Mouse (Mus musculus) hindbrain, postnatal 0 days (tissue): Measurements from ENCODE around the gene Mrpl42. TPM values are rescaled to one million over a fixed set of nuclear protein-coding genes. Genes with fewer than 3 reads are reported as not detected.
"Not testable (repeated sequence)": the region's sequence is repeated elsewhere in the genome, so short reads cannot be mapped to it uniquely, and the experiment has no call there.

Experiments used
- ATAC-seq: fragments of 200-750 bp; cut with Nextera tagmentation; 2 replicates; pipeline ENCODE4 v1.8.0; 2017; ENCODE audit warnings: mild to moderate bottlenecking, moderate TSS enrichment, moderate library complexity
- DNase-seq: peaks from one replicate; pipeline ENCODE4 v3.0.0-alpha.2; 2015; ENCODE audit warnings: low spot score
- H3K27ac ChIP-seq: fragments of 300-500 bp; sonication (generic); 2 replicates; pipeline ENCODE4 v1.5.1; 2014; ENCODE audit warnings: mild to moderate bottlenecking
- H3K27me3 ChIP-seq: fragments of 300-500 bp; sonication (generic); 2 replicates; pipeline ENCODE4 v1.6.1; 2014; ENCODE audit warnings: low read length, mixed read lengths; ENCODE audit not compliant: insufficient read depth
- H3K36me3 ChIP-seq: fragments of 300-500 bp; sonication (generic); 2 replicates; pipeline ENCODE4 v1.6.1; 2014; ENCODE audit warnings: low read length, mixed read lengths; ENCODE audit not compliant: insufficient read depth
- H3K4me1 ChIP-seq: fragments of 300-500 bp; sonication (generic); 2 replicates; pipeline ENCODE4 v1.6.1; 2014; ENCODE audit warnings: antibody characterized with exemption, low read length, mixed read lengths; ENCODE audit not compliant: insufficient read depth
- H3K4me2 ChIP-seq: fragments of 300-500 bp; sonication (generic); 2 replicates; pipeline ENCODE4 v1.6.1; 2014; ENCODE audit warnings: low read depth, mild to moderate bottlenecking, low read length, moderate library complexity, mixed read lengths
- H3K4me3 ChIP-seq: fragments of 300-500 bp; sonication (generic); 2 replicates; pipeline ENCODE4 v1.5.1; 2014; ENCODE audit warnings: low read length
- H3K9ac ChIP-seq: fragments of 300-500 bp; sonication (generic); replicated peaks from 2 replicates; pipeline ENCODE4 v1.6.1; 2014; ENCODE audit warnings: mild to moderate bottlenecking, low read length, moderate library complexity, mixed read lengths
- H3K9me3 ChIP-seq: fragments of 300-500 bp; sonication (generic); 2 replicates; pipeline ENCODE4 v1.6.1; 2016; ENCODE audit warnings: low read length, mixed read lengths
- CTCF ChIP-seq: IDR thresholded peaks from 2 replicates; pipeline ENCODE4 v1.5.1; 2016; ENCODE audit warnings: antibody characterized with exemption, control low read depth, low read depth
- WGBS: fragments of 180-500 bp; shearing (Covaris S2); extraction: QIAGEN DNeasy Blood & Tissue Kit; methylation state at CpG from one replicate; pipeline ENCODE4 v1.1.7; 2014; 5-methylcytosine and 5-hydroxymethylcytosine counted together
- polyA plus RNA-seq: library from polyadenylated mRNA; unstranded; fragments of >200 nt; fragmentation: Nextera tagmentation; extraction: Ambion mirVana; gene quantifications from 2 replicates; pipeline ENCODE4 v1.2.1, GENCODE M21; 2015
- total RNA-seq: library from RNA; depleted of rRNA; stranded (reverse); fragments of >200 nt; gene quantifications from 2 replicates; pipeline ENCODE4 v1.2.3, GENCODE M21; 2014; rRNA removed

The Mrpl42 gene
- total RNA-seq = 126 and 146 TPM in 2 replicates
- polyA plus RNA-seq = 277 and 289 TPM in 2 replicates

DNA sequence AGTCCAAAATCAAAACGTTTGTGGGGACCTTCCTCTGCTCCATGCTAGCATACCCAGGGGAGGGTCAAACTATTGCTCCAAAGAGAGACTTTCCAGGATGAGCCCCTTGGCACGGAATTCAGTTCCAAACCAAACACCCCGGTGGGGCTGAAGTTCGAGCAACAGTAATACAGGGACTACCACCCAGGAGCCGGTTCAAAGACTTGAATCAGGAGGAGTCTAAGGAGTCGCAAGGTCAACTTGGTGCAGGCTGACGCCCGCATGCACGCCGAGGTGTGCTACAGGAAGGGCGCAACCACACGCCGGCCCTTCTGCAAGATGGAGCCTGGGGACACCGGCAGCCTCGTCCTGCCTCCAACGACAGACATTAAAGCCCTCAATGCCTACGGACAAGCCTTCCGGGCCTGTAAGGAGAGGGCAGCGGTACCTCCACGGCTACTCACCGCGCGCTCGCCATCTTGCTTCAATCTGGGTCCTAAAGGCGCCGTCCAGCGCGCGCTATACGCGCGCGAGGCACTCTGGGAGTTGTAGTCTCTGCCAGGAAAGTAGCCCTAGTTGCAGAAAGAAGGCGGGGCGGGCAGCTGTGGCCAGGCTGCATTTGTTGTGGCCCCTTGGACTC, at the start of gene Mrpl42:
Gene Mrpl42, minus strand, starts transcription at position 478 of the 619 bp plus-strand sequence.
- Histone ChIP-seq H3K9ac (peak within 1 kb of the TSS; percentile 84), H3K27ac (peak within 1 kb of the TSS; percentile 89), H3K4me1 (peaks cover 4% of the 10 kb centered on the region; the same call in 1 of the 2 replicates), H3K4me2 (peak within 1 kb of the TSS; percentile 72), H3K27me3 (no peaks in the 10 kb centered on the region), H3K4me3 (peak within 1 kb of the TSS; percentile 89), H3K9me3 (no peaks in the 10 kb centered on the region), H3K36me3 (no peaks in the 10 kb centered on the region; the same call in 1 of the 2 replicates)
- ATAC-seq (peak; percentile 96), DNase-seq (peak; percentile 96)
- WGBS = under 1% methylated on average over 35 of the region's 35 CpGs
- TF ChIP-seq CTCF = no peak

DNA sequence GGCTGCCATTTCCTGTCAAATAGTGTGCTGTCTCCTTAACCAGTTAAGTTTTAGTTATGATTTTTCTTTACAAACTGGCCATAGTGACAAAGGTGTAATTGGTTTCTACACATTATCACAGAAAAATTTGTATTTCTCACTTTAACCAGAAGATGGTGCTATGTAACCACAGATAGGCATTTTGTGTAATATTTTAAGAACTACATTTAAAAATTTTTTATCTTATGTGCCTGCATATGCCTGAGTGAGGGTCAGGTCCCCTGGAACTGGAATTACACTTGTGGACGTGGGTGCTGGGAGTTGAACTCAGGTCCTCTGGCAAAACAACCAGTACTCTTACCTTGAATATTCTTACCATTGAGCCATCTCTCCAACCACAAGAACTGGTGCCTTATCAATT, 48.8 kb upstream of the Mrpl42 start:
- ATAC-seq (no peak), DNase-seq (peak; percentile 62)
- Histone ChIP-seq H3K27me3 (no peaks in the 10 kb centered on the region), H3K4me1 (0 out of 2 replicates have a peak, but pooled peaks cover 3% of the 10 kb centered on the region), H3K9me3 (no peaks in the 10 kb centered on the region), H3K4me2 (no peak overlapping the region), H3K36me3 (peaks cover 16% of the 10 kb centered on the region; the same call in 1 of the 2 replicates), H3K27ac (no peak overlapping the region), H3K4me3 (no peak overlapping the region), H3K9ac (no peak overlapping the region)
- 66% methylated on average over 1 of the region's 1 CpGs for whole genome bisulfite sequencing
- TF ChIP-seq CTCF = peak; percentile 66

- H3K4me2 ChIP-seq, ATAC-seq, H3K4me1 ChIP-seq, DNase-seq, H3K9me3 ChIP-seq, H3K27ac ChIP-seq, H3K27me3 ChIP-seq, H3K4me3 ChIP-seq, H3K9ac ChIP-seq: not testable (repeated sequence)
- peaks cover 24% of the 10 kb centered on the region; the same call in 1 of the 2 replicates for H3K36me3 ChIP-seq
- 58% methylated on average over 5 of the region's 5 CpGs for WGBS
Measured at GRCm38 (mm10) chr10:95549080-95549479, 47.3 kb upstream of the Mrpl42 start.

- Histone ChIP-seq H3K4me2 (no peak overlapping the region), H3K9ac (no peak overlapping the region), H3K4me3 (no peak overlapping the region), H3K27ac (no peak overlapping the region), H3K9me3 (no peaks in the 10 kb centered on the region), H3K27me3 (no peaks in the 10 kb centered on the region), H3K4me1 (0 out of 2 replicates have a peak, but pooled peaks cover 3% of the 10 kb centered on the region), H3K36me3 (peaks cover 29% of the 10 kb centered on the region; the same call in 1 of the 2 replicates)
- 82% methylated on average over 11 of the region's 11 CpGs for WGBS
- no peak for ATAC-seq
- TF ChIP-seq CTCF = no peak
- no peak for DNase-seq
Measured at GRCm38 (mm10) chr10:95548154-95548826, 46.5 kb upstream of the Mrpl42 start.

DNA sequence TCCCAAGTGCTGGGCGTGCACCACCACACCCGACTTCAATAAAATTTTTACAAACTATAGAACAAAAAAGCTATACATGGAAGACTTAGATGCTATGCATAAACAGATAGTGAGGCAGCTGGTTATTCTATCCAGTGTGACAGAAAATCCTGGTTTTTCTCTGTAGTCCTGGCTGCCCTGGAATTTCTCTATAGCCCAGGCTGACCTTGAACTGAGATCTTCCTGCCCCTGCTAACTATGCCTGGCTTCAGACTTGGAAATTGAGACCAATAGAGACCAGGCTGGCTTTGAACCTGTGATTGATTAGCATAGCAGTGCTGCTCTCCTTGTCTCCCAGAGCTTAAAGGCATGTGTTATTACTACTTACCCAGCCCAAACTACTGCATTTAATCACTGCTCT, 44.4 kb upstream of the Mrpl42 start:
- no peak overlapping the region for H3K9ac ChIP-seq
- no peak for TF ChIP-seq CTCF
- no peaks in the 10 kb centered on the region for H3K9me3 ChIP-seq
- DNase-seq = no peak
- H3K4me1 ChIP-seq = no peaks in the 10 kb centered on the region
- WGBS = 96% methylated on average over 2 of the region's 2 CpGs
- H3K27me3 ChIP-seq = no peaks in the 10 kb centered on the region
- no peak overlapping the region for H3K4me3 ChIP-seq
- no peak overlapping the region for H3K4me2 ChIP-seq
- H3K36me3 ChIP-seq = peaks cover 33% of the 10 kb centered on the region; the same call in 1 of the 2 replicates
- no peak for ATAC-seq
- no peak overlapping the region for H3K27ac ChIP-seq

GRCm38 (mm10) chr10:95545051-95545450, 43.3 kb upstream of the Mrpl42 start:
- H3K4me2 ChIP-seq = no peak overlapping the region
- no peaks in the 10 kb centered on the region for H3K27me3 ChIP-seq
- DNase-seq (no peak), ATAC-seq (no peak)
- H3K36me3 ChIP-seq = peaks cover 33% of the 10 kb centered on the region; the same call in 1 of the 2 replicates
- H3K4me1 ChIP-seq = no peaks in the 10 kb centered on the region
- no peak overlapping the region for H3K9ac ChIP-seq
- no peak for TF ChIP-seq CTCF
- no peak overlapping the region for H3K4me3 ChIP-seq
- no peaks in the 10 kb centered on the region for H3K9me3 ChIP-seq
- no peak overlapping the region for H3K27ac ChIP-seq
- WGBS = 51% methylated on average over 4 of the region's 4 CpGs
